ENCODE assay signal across 9 mouse cellular contexts in genomic region chr11:101229361-101229900, GRCm38 (mm10). TPM values are rescaled to one million over a fixed set of nuclear protein-coding genes. Genes with fewer than 3 reads are reported as not detected.
A peak's percentile ranks its signal among the peaks of the same experiment; 100 is the strongest.
DNase-seq lines count a peak whose midpoint lies in the region; ATAC-seq lines count a peak whose summit lies in the region.
"Had no signal": no experiment of that assay in that cellular context is flagged by ENCODE, and none has a peak within 500 bp of the region (broad histone marks: within the 10 kb centered on the region; RNA-seq: fewer than 3 reads in every experiment).

No protein-coding gene starts in this region.

- H3K9ac ChIP-seq in kidney, embryonic 14.5 days (ENCODE audit: low read depth, low read length) = peak overlapping the region; percentile 18; the same call in 1 of the 2 replicates

- WGBS in kidney, embryonic 14.5 days = 30% methylated on average over 8 of the region's 8 CpGs

- H3K9me3 ChIP-seq in kidney, embryonic 14.5 days (ENCODE audit: control insufficient read depth, low read length) = no peaks in the 10 kb centered on the region
- H3K9me3 ChIP-seq: G1E had no signal

- ATAC-seq in kidney, embryonic 14.5 days (ENCODE audit: low FRiP score, low TSS enrichment) = no peak

- H3K27ac ChIP-seq in kidney, embryonic 14.5 days (ENCODE audit: low read depth, low read length) = peak overlapping the region; percentile 95

- H3K27me3 ChIP-seq in kidney, embryonic 14.5 days (ENCODE audit: control insufficient read depth, insufficient read depth, low read length) = no peaks in the 10 kb centered on the region

- H3K4me1 ChIP-seq in kidney, embryonic 14.5 days (ENCODE audit: control insufficient read depth, insufficient read depth, low read length) = peaks cover 45% of the 10 kb centered on the region

- H3K4me2 ChIP-seq in kidney, embryonic 14.5 days (replicated peaks; ENCODE audit: low read depth, low read length) = no peak overlapping the region; the same call in 1 of the 2 replicates

- H3K4me3 ChIP-seq in kidney, embryonic 14.5 days (ENCODE audit: low read length) = no peak overlapping the region

- H3K36me3 ChIP-seq in kidney, embryonic 14.5 days (ENCODE audit: control insufficient read depth, insufficient read depth, low read length) = no peaks in the 10 kb centered on the region

- DNase-seq in kidney, adult 18-20 months = no peak
- peak; percentile 67 for DNase-seq in adrenal gland, adult 2 months
- DNase-seq in heart, adult 18-20 months = peak; percentile 61 to 67
- DNase-seq in kidney, postnatal 36 days = peak; percentile 21 to 49
- DNase-seq in retina, postnatal 1 day = no peak
- no peak for DNase-seq in T-cell, adult 2 months (ENCODE audit: low spot score)
- DNase-seq in embryo, embryonic 10 days (ENCODE audit: low spot score) = no peak

RNA-seq across cellular contexts. Expression of gene Ezh1, which starts 3.2 kb away (rescaled TPM):
- polyA plus RNA-seq in kidney, embryonic 14.5 days (2014; fragmentation: Nextera tagmentation; extraction: Ambion mirVana) = 18.2 and 27.4 TPM in 2 replicates
- total RNA-seq in adrenal gland, adult 2 months (2021) = 10 to 100 TPM; 31.3 to 35.0 TPM
- 17.1 and 20.1 TPM in 2 replicates for polyA plus RNA-seq in adrenal gland, adult 2 months (2012; rRNA removed)
- 10 to 100 TPM; 29.8 to 36.4 TPM for total RNA-seq in heart, adult 18-20 months (2021)

RNA-seq across cellular contexts. Expression of gene Ramp2, which starts 16.4 kb away (rescaled TPM):
- polyA plus RNA-seq in kidney, embryonic 14.5 days (2014; fragmentation: Nextera tagmentation; extraction: Ambion mirVana) = 248 and 275 TPM in 2 replicates
- total RNA-seq in adrenal gland, adult 2 months (2021) = 10 to 100 TPM; 46.5 to 46.9 TPM
- 109 and 114 TPM in 2 replicates for polyA plus RNA-seq in adrenal gland, adult 2 months (2012; rRNA removed)
- total RNA-seq in heart, adult 18-20 months (2021) = 100 to 1,000 TPM in 1 of 2 experiments, 10 to 100 TPM in 1; 74.7 to 100 TPM

RNA-seq across cellular contexts. Expression of gene Vps25, which starts 24.1 kb away (rescaled TPM):
- 154 and 160 TPM in 2 replicates for polyA plus RNA-seq in kidney, embryonic 14.5 days (2014; fragmentation: Nextera tagmentation; extraction: Ambion mirVana)
- total RNA-seq in adrenal gland, adult 2 months (2021) = 100 to 1,000 TPM; 102 to 116 TPM
- 186 and 204 TPM in 2 replicates for polyA plus RNA-seq in adrenal gland, adult 2 months (2012; rRNA removed)
- total RNA-seq in heart, adult 18-20 months (2021) = 100 to 1,000 TPM in 1 of 2 experiments, 10 to 100 TPM in 1; 87.3 to 107 TPM

RNA-seq across cellular contexts. Expression of gene Wnk4, which starts 30.9 kb away (rescaled TPM):
- polyA plus RNA-seq in kidney, embryonic 14.5 days (2014; fragmentation: Nextera tagmentation; extraction: Ambion mirVana) = 18.9 and 28.1 TPM in 2 replicates
- total RNA-seq in adrenal gland, adult 2 months (2021) = 1 to 10 TPM; 2.1 to 3.7 TPM
- polyA plus RNA-seq in adrenal gland, adult 2 months (2012; rRNA removed) = 0.62 and 0.94 TPM in 2 replicates
- 10 to 100 TPM in 1 of 2 experiments, 1 to 10 TPM in 1; 9.4 to 12.9 TPM for total RNA-seq in heart, adult 18-20 months (2021)

RNA-seq across cellular contexts. Expression of gene Cntd1, which starts 49.4 kb away (rescaled TPM):
- 1.2 and 1.7 TPM in 2 replicates for polyA plus RNA-seq in kidney, embryonic 14.5 days (2014; fragmentation: Nextera tagmentation; extraction: Ambion mirVana)
- under 1 TPM; 0.32 to 0.38 TPM for total RNA-seq in adrenal gland, adult 2 months (2021)
- 0.06 and 0.11 TPM in 2 replicates for polyA plus RNA-seq in adrenal gland, adult 2 months (2012; rRNA removed)
- under 1 TPM; 0.15 to 0.23 TPM for total RNA-seq in heart, adult 18-20 months (2021)

Comparison
In these comparisons a context has a peak if more than half of its experiments do, and no peak if none do; other contexts are left out.
1. DNase-seq: peak in adrenal gland, adult 2 months (single experiment), heart, adult 18-20 months (2 of 2) and kidney, postnatal 36 days (2 of 2); none in kidney, adult 18-20 months (single experiment), retina, postnatal 1 day (single experiment), T-cell, adult 2 months (single experiment) and embryo, embryonic 10 days (single experiment).